Mouse (Mus musculus): ENCODE data around the gene Gnat1. TPM values are rescaled to one million over a fixed set of nuclear protein-coding genes. Genes with fewer than 3 reads are reported as not detected.

Gnat1 gene
- polyA plus RNA-seq, 1 experiment from 2014 or later: 2.0 TPM

- Histone ChIP-seq H3K9ac (replicated peaks; ENCODE audit: low read length) (no peak overlapping the region), H3K4me3 (replicated peaks; ENCODE audit: low read depth, low read length) (no peak overlapping the region), H3K4me2 (ENCODE audit: low read length) (no peak overlapping the region), H3K36me3 (ENCODE audit: control insufficient read depth, insufficient read depth, low read length) (no peaks in the 10 kb centered on the region), H3K4me1 (ENCODE audit: control insufficient read depth, insufficient read depth, low read length) (peaks cover 7% of the 10 kb centered on the region; the same call in 1 of the 2 replicates), H3K9me3 (ENCODE audit: control insufficient read depth, low read length) (no peaks in the 10 kb centered on the region), H3K27ac (replicated peaks; ENCODE audit: low read depth, low read length) (no peak overlapping the region), H3K27me3 (ENCODE audit: control insufficient read depth, insufficient read depth, low read length) (peaks cover 22% of the 10 kb centered on the region; the same call in 1 of the 2 replicates)
- no peak for ATAC-seq (ENCODE audit: low FRiP score, low TSS enrichment)
- DNase-seq: no peak
- WGBS: 55% methylated on average over 9 of the region's 9 CpGs
These were observed 4.7 kb downstream of the Gnat1 start for GRCm38 (mm10) chr9:107674609-107675429.

GRCm38 (mm10) chr9:107670259-107670658, 9.3 kb downstream of the Gnat1 start:
- no peak for DNase-seq
- Histone ChIP-seq H3K9ac (replicated peaks; ENCODE audit: low read length) (no peak overlapping the region), H3K27me3 (ENCODE audit: control insufficient read depth, insufficient read depth, low read length) (peaks cover 18% of the 10 kb centered on the region), H3K4me3 (replicated peaks; ENCODE audit: low read depth, low read length) (no peak overlapping the region), H3K36me3 (ENCODE audit: control insufficient read depth, insufficient read depth, low read length) (no peaks in the 10 kb centered on the region), H3K27ac (replicated peaks; ENCODE audit: low read depth, low read length) (no peak overlapping the region), H3K4me2 (ENCODE audit: low read length) (no peak overlapping the region), H3K4me1 (ENCODE audit: control insufficient read depth, insufficient read depth, low read length) (peaks cover 17% of the 10 kb centered on the region; the same call in 1 of the 2 replicates), H3K9me3 (ENCODE audit: control insufficient read depth, low read length) (no peaks in the 10 kb centered on the region)
- ATAC-seq (ENCODE audit: low FRiP score, low TSS enrichment): no peak
- 37% methylated on average over 5 of the region's 5 CpGs for WGBS

GRCm38 (mm10) chr9:107669480-107669945, 10.0 kb downstream of the Gnat1 start, which contains the start of gene Slc38a3:
Gene Slc38a3 (minus strand): TSS chr9:107669530.
- no peak for DNase-seq
- no peak for ATAC-seq (ENCODE audit: low FRiP score, low TSS enrichment)
- WGBS: 80% methylated on average over 9 of the region's 9 CpGs

GRCm38 (mm10) chr9:107668916-107669315, 10.6 kb downstream of the Gnat1 start:
- ATAC-seq (ENCODE audit: low FRiP score, low TSS enrichment): no peak
- WGBS: 67% methylated on average over 3 of the region's 3 CpGs
- DNase-seq: no peak

More at GRCm38 (mm10) chr9:107669480-107669945, 10.0 kb downstream of the Gnat1 start, which contains the start of gene Slc38a3:
- H3K4me3 ChIP-seq (replicated peaks; ENCODE audit: low read depth, low read length): no peak within 1 kb of the TSS
- H3K27me3 ChIP-seq (ENCODE audit: control insufficient read depth, insufficient read depth, low read length): peaks cover 15% of the 10 kb centered on the region
- H3K9ac ChIP-seq (replicated peaks; ENCODE audit: low read length): no peak within 1 kb of the TSS
- H3K27ac ChIP-seq (replicated peaks; ENCODE audit: low read depth, low read length): no peak within 1 kb of the TSS
- H3K4me2 ChIP-seq (ENCODE audit: low read length): no peak within 1 kb of the TSS
- no peaks in the 10 kb centered on the region for H3K9me3 ChIP-seq (ENCODE audit: control insufficient read depth, low read length)
- H3K4me1 ChIP-seq (ENCODE audit: control insufficient read depth, insufficient read depth, low read length): peaks cover 17% of the 10 kb centered on the region; the same call in 1 of the 2 replicates
- no peaks in the 10 kb centered on the region for H3K36me3 ChIP-seq (ENCODE audit: control insufficient read depth, insufficient read depth, low read length)

GRCm38 (mm10) chr9:107668011-107668410, 11.5 kb downstream of the Gnat1 start:
- 27% methylated on average over 8 of the region's 8 CpGs for whole genome bisulfite sequencing
- peak overlapping the region; percentile 69 for H3K4me2 ChIP-seq (ENCODE audit: low read length)
- H3K27me3 ChIP-seq (ENCODE audit: control insufficient read depth, insufficient read depth, low read length): peaks cover 15% of the 10 kb centered on the region

More at GRCm38 (mm10) chr9:107668916-107669315, 10.6 kb downstream of the Gnat1 start:
- H3K36me3 ChIP-seq (ENCODE audit: control insufficient read depth, insufficient read depth, low read length): no peaks in the 10 kb centered on the region
- peaks cover 17% of the 10 kb centered on the region; the same call in 1 of the 2 replicates for H3K4me1 ChIP-seq (ENCODE audit: control insufficient read depth, insufficient read depth, low read length)
- no peaks in the 10 kb centered on the region for H3K9me3 ChIP-seq (ENCODE audit: control insufficient read depth, low read length)
- H3K4me2 ChIP-seq (ENCODE audit: low read length): no peak overlapping the region
- no peak overlapping the region for H3K9ac ChIP-seq (replicated peaks; ENCODE audit: low read length)
- no peak overlapping the region for H3K27ac ChIP-seq (replicated peaks; ENCODE audit: low read depth, low read length)
- H3K4me3 ChIP-seq (replicated peaks; ENCODE audit: low read depth, low read length): no peak overlapping the region
- H3K27me3 ChIP-seq (ENCODE audit: control insufficient read depth, insufficient read depth, low read length): peaks cover 15% of the 10 kb centered on the region

GRCm38 (mm10) chr9:107667219-107667618, 12.3 kb downstream of the Gnat1 start:
- Histone ChIP-seq H3K27ac (replicated peaks; ENCODE audit: low read depth, low read length) (no peak overlapping the region), H3K4me1 (ENCODE audit: control insufficient read depth, insufficient read depth, low read length) (peaks cover 23% of the 10 kb centered on the region), H3K27me3 (ENCODE audit: control insufficient read depth, insufficient read depth, low read length) (peaks cover 15% of the 10 kb centered on the region), H3K4me3 (replicated peaks; ENCODE audit: low read depth, low read length) (peak overlapping the region; percentile 36), H3K9me3 (ENCODE audit: control insufficient read depth, low read length) (no peaks in the 10 kb centered on the region), H3K9ac (replicated peaks; ENCODE audit: low read length) (peak overlapping the region; percentile 46; the same call in 1 of the 2 replicates), H3K4me2 (ENCODE audit: low read length) (peak overlapping the region; percentile 69), H3K36me3 (ENCODE audit: control insufficient read depth, insufficient read depth, low read length) (no peaks in the 10 kb centered on the region)
- DNase-seq: peak; percentile 74
- ATAC-seq (ENCODE audit: low FRiP score, low TSS enrichment): peak; percentile 80
- WGBS: under 1% methylated on average over 24 of the region's 24 CpGs

More at GRCm38 (mm10) chr9:107668011-107668410, 11.5 kb downstream of the Gnat1 start:
- Histone ChIP-seq H3K9ac (replicated peaks; ENCODE audit: low read length) (no peak overlapping the region), H3K4me1 (ENCODE audit: control insufficient read depth, insufficient read depth, low read length) (peaks cover 23% of the 10 kb centered on the region), H3K9me3 (ENCODE audit: control insufficient read depth, low read length) (no peaks in the 10 kb centered on the region), H3K27ac (replicated peaks; ENCODE audit: low read depth, low read length) (no peak overlapping the region), H3K4me3 (replicated peaks; ENCODE audit: low read depth, low read length) (no peak overlapping the region), H3K36me3 (ENCODE audit: control insufficient read depth, insufficient read depth, low read length) (no peaks in the 10 kb centered on the region)
- ATAC-seq (ENCODE audit: low FRiP score, low TSS enrichment) (no peak), DNase-seq (no peak)

- H3K27ac ChIP-seq (replicated peaks; ENCODE audit: low read depth, low read length): no peak overlapping the region
- no peaks in the 10 kb centered on the region for H3K36me3 ChIP-seq (ENCODE audit: control insufficient read depth, insufficient read depth, low read length)
- H3K4me3 ChIP-seq (replicated peaks; ENCODE audit: low read depth, low read length): peak overlapping the region; percentile 36
- no peaks in the 10 kb centered on the region for H3K9me3 ChIP-seq (ENCODE audit: control insufficient read depth, low read length)
- ATAC-seq (ENCODE audit: low FRiP score, low TSS enrichment) (peak; percentile 28; the same call in 1 of the 2 replicates), DNase-seq (no peak)
- peak overlapping the region; percentile 69 for H3K4me2 ChIP-seq (ENCODE audit: low read length)
- peaks cover 15% of the 10 kb centered on the region for H3K27me3 ChIP-seq (ENCODE audit: control insufficient read depth, insufficient read depth, low read length)
- peak overlapping the region; percentile 46 for H3K9ac ChIP-seq (replicated peaks; ENCODE audit: low read length)
- under 1% methylated on average over 30 of the region's 30 CpGs for WGBS
- H3K4me1 ChIP-seq (ENCODE audit: control insufficient read depth, insufficient read depth, low read length): peaks cover 23% of the 10 kb centered on the region
These were observed 12.7 kb downstream of the Gnat1 start for GRCm38 (mm10) chr9:107666751-107667205.

- Histone ChIP-seq H3K27ac (replicated peaks; ENCODE audit: low read depth, low read length) (no peak overlapping the region), H3K36me3 (ENCODE audit: control insufficient read depth, insufficient read depth, low read length) (no peaks in the 10 kb centered on the region), H3K4me3 (replicated peaks; ENCODE audit: low read depth, low read length) (no peak overlapping the region), H3K9me3 (ENCODE audit: control insufficient read depth, low read length) (no peaks in the 10 kb centered on the region), H3K4me2 (ENCODE audit: low read length) (peak overlapping the region; percentile 69; the same call in 1 of the 2 replicates), H3K9ac (replicated peaks; ENCODE audit: low read length) (no peak overlapping the region), H3K4me1 (ENCODE audit: control insufficient read depth, insufficient read depth, low read length) (peaks cover 23% of the 10 kb centered on the region), H3K27me3 (ENCODE audit: control insufficient read depth, insufficient read depth, low read length) (peaks cover 15% of the 10 kb centered on the region)
- WGBS: 83% methylated on average over 7 of the region's 7 CpGs
- ATAC-seq (ENCODE audit: low FRiP score, low TSS enrichment) (no peak), DNase-seq (no peak)
These were observed 14.2 kb downstream of the Gnat1 start for GRCm38 (mm10) chr9:107665308-107665707.

All from midbrain, embryonic 14.5 days (tissue).